Mouse (Mus musculus): ENCODE measurements around the gene Mep1a.

Mep1a gene

GRCm38 (mm10) chr17:43477621-43478020 lies 25.0 kb downstream of the Mep1a start:
- no peak for DNase-seq (ENCODE audit: low read depth, low spot score)

GRCm38 (mm10) chr17:43474775-43475174 lies 27.8 kb downstream of the Mep1a start:
- no peak for DNase-seq (ENCODE audit: low read depth, low spot score)

- no peak for DNase-seq (ENCODE audit: low read depth, low spot score)
Measured at GRCm38 (mm10) chr17:43472558-43472957, 30.1 kb downstream of the Mep1a start.

GRCm38 (mm10) chr17:43470039-43470438 lies 32.6 kb downstream of the Mep1a start:
- DNase-seq (ENCODE audit: low read depth, low spot score), result no peak

GRCm38 (mm10) chr17:43460245-43461181 lies 42.1 kb downstream of the Mep1a start:
- peak; percentile 25 for DNase-seq (ENCODE audit: low read depth, low spot score)

- DNase-seq (ENCODE audit: low read depth, low spot score), result no peak
Measured at GRCm38 (mm10) chr17:43459737-43460230, 42.8 kb downstream of the Mep1a start.

- DNase-seq (ENCODE audit: low read depth, low spot score), result peak; percentile 23
Measured at GRCm38 (mm10) chr17:43458598-43458997, 44.0 kb downstream of the Mep1a start.

GRCm38 (mm10) chr17:43451216-43451615 lies 51.4 kb downstream of the Mep1a start:
- DNase-seq (ENCODE audit: low read depth, low spot score), result no peak

- DNase-seq (ENCODE audit: low read depth, low spot score), result no peak
Measured at GRCm38 (mm10) chr17:43434485-43434884, 68.1 kb downstream of the Mep1a start.

GRCm38 (mm10) chr17:43431692-43432091 lies 70.9 kb downstream of the Mep1a start:
- no peak for DNase-seq (ENCODE audit: low read depth, low spot score)

Data from retina, adult 2 months (tissue).